Mouse (Mus musculus) ES-Bruce4 (cell line): ENCODE results near the gene Sec14l3. TPM values are rescaled to one million over a fixed set of nuclear protein-coding genes. Genes with fewer than 3 reads are reported as not detected.
A peak's percentile ranks its signal among the peaks of the same experiment; 100 is the strongest.

Experiments
- H3K27ac ChIP-seq: 2 replicates; pipeline ENCODE4 v1.5.1; 2012; ENCODE audit warnings: low read length, inconsistent platforms; ENCODE audit not compliant: insufficient read depth
- H3K27me3 ChIP-seq: 2 replicates; pipeline ENCODE4 v1.6.1; 2012; ENCODE audit warnings: mild to moderate bottlenecking, low read length, inconsistent platforms; ENCODE audit not compliant: control insufficient read depth, poor library complexity, insufficient read depth, severe bottlenecking
- H3K36me3 ChIP-seq: 2 replicates; pipeline ENCODE4 v1.6.1; 2012; ENCODE audit warnings: inconsistent platforms, mild to moderate bottlenecking, low read length, moderate library complexity; ENCODE audit not compliant: control insufficient read depth, poor library complexity, insufficient read depth, severe bottlenecking
- H3K4me1 ChIP-seq: one replicate; pipeline ENCODE4 v1.8.1; 2011; ENCODE audit warnings: low read length; ENCODE audit not compliant: control insufficient read depth, insufficient read depth
- H3K4me3 ChIP-seq: 2 replicates; pipeline ENCODE4 v1.5.1; 2011; ENCODE audit warnings: low read depth, mild to moderate bottlenecking, low read length
- H3K9ac ChIP-seq: 2 replicates; pipeline ENCODE4 v1.6.1; 2012; ENCODE audit warnings: low read depth, mild to moderate bottlenecking, inconsistent platforms; ENCODE audit not compliant: poor library complexity, severe bottlenecking
- H3K9me3 ChIP-seq: replicated peaks from 2 replicates; pipeline ENCODE4 v1.6.1; 2012; ENCODE audit warnings: mild to moderate bottlenecking, low read length, inconsistent platforms; ENCODE audit not compliant: control insufficient read depth, poor library complexity, insufficient read depth, severe bottlenecking
- CTCF ChIP-seq: IDR thresholded peaks from one replicate; pipeline ENCODE4 v1.8.1; 2011; ENCODE audit warnings: low read depth, low read length
- EP300 ChIP-seq: IDR thresholded peaks from 2 replicates; pipeline ENCODE4 v1.6.1; 2011; ENCODE audit warnings: low read depth, low read length; ENCODE audit not compliant: insufficient read depth
- POLR2A ChIP-seq: IDR thresholded peaks from one replicate; pipeline ENCODE4 v1.8.1; 2011; ENCODE audit warnings: low read length; ENCODE audit not compliant: insufficient read depth
- polyA plus RNA-seq: library from polyadenylated mRNA; stranded (reverse); fragments of >200 nt; gene quantifications from 2 replicates; pipeline ENCODE4 v1.2.4, GENCODE M21; 2011; ENCODE audit warnings: low read depth; ENCODE audit not compliant: missing spikeins, insufficient read depth, insufficient read length

Sec14l3 gene
- polyA plus RNA-seq, 1 experiment = not detected

DNA sequence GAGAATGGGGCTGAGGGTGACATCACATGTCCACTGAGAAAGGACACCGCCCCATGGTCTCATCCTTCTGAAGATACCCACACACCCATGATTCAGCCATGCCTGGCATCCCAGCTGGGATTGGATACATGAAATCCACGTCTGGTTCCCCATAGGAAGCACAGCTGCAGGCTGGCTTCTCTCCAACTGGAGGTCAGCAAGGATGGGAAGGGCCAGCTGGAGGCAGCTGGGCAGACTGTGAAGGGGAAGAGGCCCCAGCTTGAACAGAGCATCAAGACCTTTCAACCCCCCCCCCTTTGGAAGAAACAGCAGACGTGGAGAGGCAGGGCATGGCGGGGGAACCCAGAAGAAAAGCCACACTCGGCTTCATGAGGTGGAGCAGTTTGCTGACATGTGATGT, 18.1 kb upstream of the Sec14l3 start:
- H3K27ac ChIP-seq = no peak overlapping the region
- H3K9me3 ChIP-seq = peaks cover 5% of the 10 kb centered on the region
- H3K4me3 ChIP-seq = no peak overlapping the region
- no peak overlapping the region for H3K9ac ChIP-seq
- H3K4me1 ChIP-seq = no peaks in the 10 kb centered on the region
- H3K27me3 ChIP-seq = no peaks in the 10 kb centered on the region
- TF ChIP-seq CTCF (no peak), POLR2A (no peak), EP300 (no peak)
- no peaks in the 10 kb centered on the region for H3K36me3 ChIP-seq

GRCm38 (mm10) chr11:4047766-4048165, 16.9 kb upstream of the Sec14l3 start:
- H3K4me1 ChIP-seq = no peaks in the 10 kb centered on the region
- H3K4me3 ChIP-seq = no peak overlapping the region
- no peak overlapping the region for H3K27ac ChIP-seq
- no peaks in the 10 kb centered on the region for H3K36me3 ChIP-seq
- H3K27me3 ChIP-seq = no peaks in the 10 kb centered on the region
- no peak overlapping the region for H3K9ac ChIP-seq
- TF ChIP-seq POLR2A = no peak
- peaks cover 5% of the 10 kb centered on the region for H3K9me3 ChIP-seq

GRCm38 (mm10) chr11:4048438-4048837, 16.2 kb upstream of the Sec14l3 start:
- TF ChIP-seq EP300 = no peak
- no peak for TF ChIP-seq CTCF
- TF ChIP-seq POLR2A = no peak
- Histone ChIP-seq H3K9me3 (peaks cover 5% of the 10 kb centered on the region), H3K9ac (no peak overlapping the region), H3K36me3 (no peaks in the 10 kb centered on the region), H3K4me3 (no peak overlapping the region), H3K27me3 (no peaks in the 10 kb centered on the region), H3K4me1 (no peaks in the 10 kb centered on the region), H3K27ac (no peak overlapping the region)

- peaks cover under 1% of the 10 kb centered on the region; the same call in 1 of the 2 replicates for H3K9me3 ChIP-seq
- TF ChIP-seq EP300 = no peak
- TF ChIP-seq CTCF = peak; percentile 81
- H3K4me3 ChIP-seq = no peak overlapping the region
Observed at GRCm38 (mm10) chr11:4053586-4053985, 11.1 kb upstream of the Sec14l3 start.

GRCm38 (mm10) chr11:4060866-4061575, 3.6 kb upstream of the Sec14l3 start:
- Histone ChIP-seq H3K27me3 (no peaks in the 10 kb centered on the region), H3K9me3 (no peaks in the 10 kb centered on the region), H3K36me3 (no peaks in the 10 kb centered on the region), H3K27ac (no peak overlapping the region), H3K9ac (no peak overlapping the region), H3K4me1 (no peaks in the 10 kb centered on the region), H3K4me3 (no peak overlapping the region)
- TF ChIP-seq POLR2A (no peak), CTCF (no peak), EP300 (no peak)

More at GRCm38 (mm10) chr11:4053586-4053985, 11.1 kb upstream of the Sec14l3 start:
- Histone ChIP-seq H3K27me3 (no peaks in the 10 kb centered on the region), H3K4me1 (no peaks in the 10 kb centered on the region), H3K27ac (no peak overlapping the region), H3K9ac (no peak overlapping the region), H3K36me3 (no peaks in the 10 kb centered on the region)

GRCm38 (mm10) chr11:4062523-4062922, 2.1 kb upstream of the Sec14l3 start:
- Histone ChIP-seq H3K9me3 (no peaks in the 10 kb centered on the region), H3K9ac (no peak overlapping the region), H3K27me3 (no peaks in the 10 kb centered on the region), H3K27ac (no peak overlapping the region), H3K4me3 (no peak overlapping the region), H3K4me1 (no peaks in the 10 kb centered on the region), H3K36me3 (no peaks in the 10 kb centered on the region)
- no peak for TF ChIP-seq CTCF
- no peak for TF ChIP-seq POLR2A
- TF ChIP-seq EP300 = no peak
